Mouse (Mus musculus) liver, adult 2 months (tissue): ENCODE results near the gene Grk4.

ENCODE experiments used
- CTCF ChIP-seq: fragments of 200-500 bp; IDR thresholded peaks from 2 replicates; pipeline ENCODE4 v1.5.1; 2011; ENCODE audit warnings: low read depth, low read length, control low read depth
- POLR2A ChIP-seq: fragments of 200-500 bp; IDR thresholded peaks from 2 replicates; pipeline ENCODE4 v1.6.1; 2011; ENCODE audit warnings: low read length, control low read depth; ENCODE audit not compliant: insufficient read depth; ENCODE audit errors: extremely low read depth

DNA sequence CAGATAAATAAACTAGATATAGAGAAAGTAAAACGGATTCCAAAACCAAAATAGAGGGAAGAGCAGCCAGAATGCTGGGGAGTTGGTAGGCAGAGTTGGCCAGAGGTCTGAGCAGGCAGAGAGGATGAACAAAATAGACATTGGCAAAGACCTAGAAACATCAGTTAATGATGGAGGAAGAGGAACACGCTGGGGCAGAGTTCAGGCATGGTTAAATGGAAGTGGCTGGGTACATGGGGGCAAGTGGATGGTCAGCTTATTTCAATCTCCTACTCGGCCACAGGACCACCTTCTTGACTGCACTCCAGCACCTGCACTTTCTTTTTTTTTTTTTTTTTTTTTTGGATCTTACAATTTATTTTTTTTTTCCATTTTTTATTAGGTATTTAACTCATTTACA lies 18.2 kb upstream of the Grk4 start:
- TF ChIP-seq POLR2A (no peak), CTCF (no peak)
